Mouse (Mus musculus): ENCODE results near the gene Arhgap11a.

Gene Arhgap11a

GRCm38 (mm10) chr2:113848245-113849121 is at the start of gene Arhgap11a:
Arhgap11a (minus strand) TSS chr2:113848661.
- DNase-seq (ENCODE audit: low read depth, low spot score): peak; percentile 95

- no peak for DNase-seq (ENCODE audit: low read depth, low spot score)
Measured at GRCm38 (mm10) chr2:113893385-113894122, 45.1 kb upstream of the Arhgap11a start.

GRCm38 (mm10) chr2:113887166-113887565 is 38.7 kb upstream of the Arhgap11a start:
- DNase-seq (ENCODE audit: low read depth, low spot score): no peak

GRCm38 (mm10) chr2:113886061-113886460 is 37.6 kb upstream of the Arhgap11a start:
- no peak for DNase-seq (ENCODE audit: low read depth, low spot score)

- no peak for DNase-seq (ENCODE audit: low read depth, low spot score)
Measured at GRCm38 (mm10) chr2:113870115-113870514, 21.7 kb upstream of the Arhgap11a start.

- DNase-seq (ENCODE audit: low read depth, low spot score): no peak
Measured at GRCm38 (mm10) chr2:113868404-113868803, 19.9 kb upstream of the Arhgap11a start.

GRCm38 (mm10) chr2:113866155-113866554 is 17.7 kb upstream of the Arhgap11a start:
- DNase-seq (ENCODE audit: low read depth, low spot score): no peak

- DNase-seq (ENCODE audit: low read depth, low spot score): no peak
Measured at GRCm38 (mm10) chr2:113849141-113849540, 680 bp upstream of the Arhgap11a start.

- no peak for DNase-seq (ENCODE audit: low read depth, low spot score)
Measured at GRCm38 (mm10) chr2:113847678-113848244, 700 bp downstream of the Arhgap11a start.

GRCm38 (mm10) chr2:113845081-113845480 is 3.4 kb downstream of the Arhgap11a start:
- no peak for DNase-seq (ENCODE audit: low read depth, low spot score)

GRCm38 (mm10) chr2:113841656-113842437 is 6.6 kb downstream of the Arhgap11a start:
- no peak for DNase-seq (ENCODE audit: low read depth, low spot score)

- DNase-seq (ENCODE audit: low read depth, low spot score): no peak
Measured at GRCm38 (mm10) chr2:113839488-113839887, 9.0 kb downstream of the Arhgap11a start.

GRCm38 (mm10) chr2:113835219-113835618 is 13.2 kb downstream of the Arhgap11a start:
- no peak for DNase-seq (ENCODE audit: low read depth, low spot score)

- DNase-seq (ENCODE audit: low read depth, low spot score): peak; percentile 77
Measured at GRCm38 (mm10) chr2:113828943-113829882, 19.2 kb downstream of the Arhgap11a start, which contains the start of gene Scg5. Scg5 (minus strand) TSS chr2:113829121.

- no peak for DNase-seq (ENCODE audit: low read depth, low spot score)
Measured at GRCm38 (mm10) chr2:113828086-113828942, 20.1 kb downstream of the Arhgap11a start.

GRCm38 (mm10) chr2:113823909-113824308 is 24.6 kb downstream of the Arhgap11a start:
- peak; percentile 43 for DNase-seq (ENCODE audit: low read depth, low spot score)

- no peak for DNase-seq (ENCODE audit: low read depth, low spot score)
Measured at GRCm38 (mm10) chr2:113822367-113822766, 26.1 kb downstream of the Arhgap11a start.

GRCm38 (mm10) chr2:113821176-113821734 is 27.2 kb downstream of the Arhgap11a start:
- DNase-seq (ENCODE audit: low read depth, low spot score): no peak

- no peak for DNase-seq (ENCODE audit: low read depth, low spot score)
Measured at GRCm38 (mm10) chr2:113820117-113820516, 28.3 kb downstream of the Arhgap11a start.

All from retina, postnatal 7 days (tissue).